Mouse (Mus musculus) brain, embryonic 14.5 days (tissue): Measurements from ENCODE around the gene Fis1.

Experiments
- CTCF ChIP-seq: fragments of 200-500 bp; IDR thresholded peaks from 2 replicates; pipeline ENCODE4 v1.5.1; 2012; ENCODE audit warnings: inconsistent platforms, mild to moderate bottlenecking, moderate library complexity, borderline replicate concordance; ENCODE audit not compliant: insufficient read depth, insufficient read length; ENCODE audit errors: extremely low read depth
- POLR2A ChIP-seq: fragments of 200-500 bp; IDR thresholded peaks from 2 replicates; pipeline ENCODE4 v1.6.1; 2012; ENCODE audit warnings: mild to moderate bottlenecking, inconsistent platforms, borderline replicate concordance; ENCODE audit not compliant: poor library complexity, insufficient read depth, insufficient read length, severe bottlenecking; ENCODE audit errors: extremely low read depth

GRCm38 (mm10) chr5:136929073-136929472, 24.0 kb upstream of the Fis1 start:
- no peak for TF ChIP-seq POLR2A
- peak; percentile 92 for TF ChIP-seq CTCF
